Comparison of ENCODE assay signal across 24 mouse cellular contexts in the genomic region with DNA sequence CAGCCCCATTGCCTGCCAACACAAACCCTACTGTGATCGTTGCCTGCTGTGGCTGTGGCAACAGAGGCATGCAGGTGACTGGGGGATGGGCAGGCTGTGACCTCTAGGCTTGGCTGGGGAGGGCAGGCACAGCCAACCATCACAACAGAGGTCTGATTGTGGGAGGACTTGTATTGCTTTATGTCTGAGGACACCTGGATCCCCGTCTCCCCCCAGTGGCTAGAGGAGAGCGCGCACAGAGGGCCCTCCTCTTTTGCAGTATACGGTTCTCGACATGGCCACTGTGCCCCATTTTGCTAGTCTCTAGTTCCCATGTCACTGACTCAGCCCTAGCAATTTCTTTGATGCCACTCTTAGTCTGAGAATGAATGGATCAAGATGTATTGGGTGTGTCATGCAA. TPM values are rescaled to one million over a fixed set of nuclear protein-coding genes. Genes with fewer than 3 reads are reported as not detected.
DNase-seq lines count a peak whose midpoint lies in the region; ATAC-seq and TF ChIP-seq lines count a peak whose summit lies in the region.
"Had no signal": no experiment of that assay in that cellular context is flagged by ENCODE, and none has a peak within 500 bp of the region (broad histone marks: within the 10 kb centered on the region; RNA-seq: fewer than 3 reads in every experiment).

No protein-coding gene starts in this region.

- TF ChIP-seq CTCF in C2C12 (IDR thresholded peaks at IDR 0.05; ENCODE audit: control insufficient read depth, insufficient read depth, insufficient read length), result peak; percentile 1
- no peak for TF ChIP-seq CTCF in cerebellum, adult 2 months (IDR thresholded peaks at IDR 0.05; ENCODE audit: borderline replicate concordance, insufficient read depth, low read depth, low read length)

- no peaks in the 10 kb centered on the region for H3K79me3 ChIP-seq in C2C12 (ENCODE audit: low read depth)

- H3K4me2 ChIP-seq in kidney, embryonic 14.5 days (replicated peaks; ENCODE audit: low read depth, low read length), result no peak overlapping the region
- H3K4me2 ChIP-seq: forebrain, embryonic 13.5 days; heart, embryonic 13.5 days; limb, embryonic 15.5 days; liver, embryonic 15.5 days had no signal

- no peaks in the 10 kb centered on the region for H3K36me3 ChIP-seq in kidney, embryonic 14.5 days (ENCODE audit: control insufficient read depth, insufficient read depth, low read length)
- H3K36me3 ChIP-seq in C2C12 (ENCODE audit: control insufficient read depth, insufficient read depth), result no peaks in the 10 kb centered on the region
- H3K36me3 ChIP-seq: heart, embryonic 13.5 days; limb, embryonic 15.5 days; liver, embryonic 15.5 days had no signal

- ATAC-seq in kidney, embryonic 14.5 days (ENCODE audit: low FRiP score, low TSS enrichment), result 0 out of 2 replicates have a peak, but pooled peaks have one; percentile 11
- ATAC-seq: CD4-positive, CD25-positive, alpha-beta regulatory T cell, adult 4 months; forebrain, embryonic 13.5 days had no signal

- no peak overlapping the region for H3ac ChIP-seq in C2C12 (ENCODE audit: control insufficient read depth, insufficient read length, low read depth)

- no peaks in the 10 kb centered on the region for H3K9me3 ChIP-seq in kidney, embryonic 14.5 days (ENCODE audit: control insufficient read depth, low read length)
- H3K9me3 ChIP-seq: forebrain, embryonic 13.5 days; heart, embryonic 13.5 days; limb, embryonic 15.5 days; liver, embryonic 15.5 days had no signal

- H3K79me2 ChIP-seq in C2C12 (ENCODE audit: control insufficient read depth, insufficient read depth), result no peaks in the 10 kb centered on the region

- no peak overlapping the region for H3K4me3 ChIP-seq in kidney, embryonic 14.5 days (ENCODE audit: low read length)
- no peak overlapping the region for H3K4me3 ChIP-seq in C2C12 (ENCODE audit: insufficient read depth, poor library complexity, severe bottlenecking)
- H3K4me3 ChIP-seq in cerebellum, adult 2 months (replicated peaks; ENCODE audit: insufficient read depth, low read depth, low read length), result no peak overlapping the region
- H3K4me3 ChIP-seq: forebrain, embryonic 13.5 days; heart, embryonic 13.5 days; limb, embryonic 15.5 days; liver, embryonic 15.5 days; myocyte had no signal

- 58% methylated on average over 6 of the region's 6 CpGs for WGBS in kidney, embryonic 14.5 days
- WGBS in cerebellum, adult 2 months, result 79% methylated on average over 6 of the region's 6 CpGs

- no peak for DNase-seq in kidney, postnatal 36 days
- peak; percentile 7 for DNase-seq in 416B (ENCODE audit: low read depth)
- DNase-seq in embryo, embryonic 11 days, result peak; percentile 14
- DNase-seq in cerebellum, adult 2 months, result no peak
- DNase-seq in thymus, postnatal 14 days, result no peak
- DNase-seq: cerebellum, adult 8-10 months; gastrocnemius, postnatal 10 days; heart, adult 18-20 months; heart, postnatal 4 days; kidney, adult 8-10 months; lung, postnatal 10 days; midbrain, embryonic 14.5 days; thymus, postnatal 25 days had no signal

- no peaks in the 10 kb centered on the region for H3K27me3 ChIP-seq in kidney, embryonic 14.5 days (ENCODE audit: control insufficient read depth, insufficient read depth, low read length)
- no peaks in the 10 kb centered on the region for H3K27me3 ChIP-seq in C2C12 (ENCODE audit: control insufficient read depth, insufficient read depth, insufficient read length)
- H3K27me3 ChIP-seq in cerebellum, adult 2 months (ENCODE audit: control insufficient read depth, insufficient read depth, low read length), result no peaks in the 10 kb centered on the region
- H3K27me3 ChIP-seq: forebrain, embryonic 13.5 days; heart, embryonic 13.5 days; limb, embryonic 15.5 days; liver, embryonic 15.5 days had no signal

- no peak overlapping the region for H3K9ac ChIP-seq in kidney, embryonic 14.5 days (ENCODE audit: low read depth, low read length)
- H3K9ac ChIP-seq: forebrain, embryonic 13.5 days; heart, embryonic 13.5 days; limb, embryonic 15.5 days; liver, embryonic 15.5 days had no signal

- no peaks in the 10 kb centered on the region for H3K4me1 ChIP-seq in kidney, embryonic 14.5 days (ENCODE audit: control insufficient read depth, insufficient read depth, low read length)
- no peaks in the 10 kb centered on the region for H3K4me1 ChIP-seq in cerebellum, adult 2 months (ENCODE audit: control insufficient read depth, insufficient read depth, low read length)
- H3K4me1 ChIP-seq: forebrain, embryonic 13.5 days; limb, embryonic 15.5 days; liver, embryonic 15.5 days had no signal

- H3K27ac ChIP-seq in kidney, embryonic 14.5 days (ENCODE audit: low read depth, low read length), result no peak overlapping the region
- no peak overlapping the region for H3K27ac ChIP-seq in cerebellum, adult 2 months (ENCODE audit: insufficient read depth, low read length)
- H3K27ac ChIP-seq: forebrain, embryonic 13.5 days; heart, embryonic 13.5 days; limb, embryonic 15.5 days; liver, embryonic 15.5 days had no signal

- TF ChIP-seq POLR2A in cerebellum, adult 2 months (IDR thresholded peaks at IDR 0.05; ENCODE audit: borderline replicate concordance, insufficient read depth, low read length), result no peak

TF ChIP-seq in C2C12, 6 proteins besides CTCF, POLR2A, EP300 and RAD21:
- TF ChIP-seq CEBPB (IDR thresholded peaks at IDR 0.05; ENCODE audit: low read depth) (no peak), USF1 (IDR thresholded peaks at IDR 0.05; ENCODE audit: low read depth) (no peak), MYOD1 (IDR thresholded peaks at IDR 0.05; ENCODE audit: control insufficient read depth, insufficient read length, low read depth) (no peak), FOSL1 (IDR thresholded peaks at IDR 0.05; ENCODE audit: insufficient read depth, low read length, poor library complexity, severe bottlenecking) (no peak), MAX (IDR thresholded peaks at IDR 0.05) (no peak), MYOG (IDR thresholded peaks at IDR 0.05; ENCODE audit: control insufficient read depth, extremely low read depth, insufficient read length) (no peak)

RNA-seq across cellular contexts. Expression of gene Anxa8, which starts 14.1 kb away (rescaled TPM):
- 0.44 and 0.61 TPM in 2 replicates for polyA plus RNA-seq in kidney, embryonic 14.5 days (2014; fragmentation: Nextera tagmentation; extraction: Ambion mirVana)
- 33.1 TPM for polyA plus RNA-seq in C2C12 (2012; fragmentation: generic; extraction: Trizol)
- polyA plus RNA-seq in cerebellum, adult 2 months (2012; rRNA removed), result 0.18 and 0.49 TPM in 2 replicates
- polyA plus RNA-seq: CD4-positive, CD25-positive, alpha-beta regulatory T cell, adult 4 months; forebrain, embryonic 13.5 days; midbrain, embryonic 14.5 days; neural tube, embryonic 14.5 days had no signal

RNA-seq across cellular contexts. Expression of gene Antxrl, which starts 19.2 kb away (rescaled TPM):
- not detected in 2 replicates for polyA plus RNA-seq in kidney, embryonic 14.5 days (2014; fragmentation: Nextera tagmentation; extraction: Ambion mirVana)
- polyA plus RNA-seq in C2C12 (2012; fragmentation: generic; extraction: Trizol), result 0.01 TPM
- polyA plus RNA-seq in cerebellum, adult 2 months (2012; rRNA removed), result not detected in 2 replicates
- polyA plus RNA-seq: CD4-positive, CD25-positive, alpha-beta regulatory T cell, adult 4 months; forebrain, embryonic 13.5 days; frontal cortex, adult 2 months; heart, embryonic 13.5 days; large intestine, adult 2 months; limb, embryonic 15.5 days; liver, embryonic 15.5 days; midbrain, embryonic 14.5 days; neural tube, embryonic 14.5 days had no signal

RNA-seq across cellular contexts. Expression of gene A630023A22Rik, which starts 30.9 kb away (rescaled TPM):
- not detected in 2 replicates for polyA plus RNA-seq in kidney, embryonic 14.5 days (2014; fragmentation: Nextera tagmentation; extraction: Ambion mirVana)
- 0.59 TPM for polyA plus RNA-seq in C2C12 (2012; fragmentation: generic; extraction: Trizol)
- not detected in 2 replicates for polyA plus RNA-seq in cerebellum, adult 2 months (2012; rRNA removed)
- polyA plus RNA-seq: CD4-positive, CD25-positive, alpha-beta regulatory T cell, adult 4 months; forebrain, embryonic 13.5 days; frontal cortex, adult 2 months; heart, embryonic 13.5 days; large intestine, adult 2 months; liver, embryonic 15.5 days; midbrain, embryonic 14.5 days had no signal

RNA-seq across cellular contexts. Expression of gene Gm5460, which starts 55.1 kb away (rescaled TPM):
- not detected in 2 replicates for polyA plus RNA-seq in kidney, embryonic 14.5 days (2014; fragmentation: Nextera tagmentation; extraction: Ambion mirVana)
- polyA plus RNA-seq in C2C12 (2012; fragmentation: generic; extraction: Trizol), result not detected
- polyA plus RNA-seq in cerebellum, adult 2 months (2012; rRNA removed), result not detected in 2 replicates
- polyA plus RNA-seq: CD4-positive, CD25-positive, alpha-beta regulatory T cell, adult 4 months; forebrain, embryonic 13.5 days; frontal cortex, adult 2 months; large intestine, adult 2 months; limb, embryonic 15.5 days; liver, embryonic 15.5 days; midbrain, embryonic 14.5 days; neural tube, embryonic 14.5 days had no signal

RNA-seq across cellular contexts. Expression of gene Gm30083, which starts 56.7 kb away (rescaled TPM):
- not detected in 2 replicates for polyA plus RNA-seq in kidney, embryonic 14.5 days (2014; fragmentation: Nextera tagmentation; extraction: Ambion mirVana)
- polyA plus RNA-seq in C2C12 (2012; fragmentation: generic; extraction: Trizol), result not detected
- not detected in 2 replicates for polyA plus RNA-seq in cerebellum, adult 2 months (2012; rRNA removed)
- polyA plus RNA-seq: CD4-positive, CD25-positive, alpha-beta regulatory T cell, adult 4 months; forebrain, embryonic 13.5 days; frontal cortex, adult 2 months; heart, embryonic 13.5 days; large intestine, adult 2 months; limb, embryonic 15.5 days; liver, embryonic 15.5 days; midbrain, embryonic 14.5 days; neural tube, embryonic 14.5 days had no signal

Comparison
In these comparisons a context has a peak if more than half of its experiments do, and no peak if none do; other contexts are left out.
1. DNase-seq: peak in 416B (single experiment) and embryo, embryonic 11 days (single experiment); none in kidney, postnatal 36 days (0 of 2), cerebellum, adult 2 months (0 of 2) and thymus, postnatal 14 days (single experiment).
2. RNA of gene Anxa8, which starts 14.1 kb away (polyA plus RNA-seq): 33.1 TPM in C2C12 (single experiment); 0.44 to 0.61 TPM in kidney, embryonic 14.5 days and 0.18 to 0.49 TPM in cerebellum, adult 2 months; every median in the first group is over 10 times any median in the second.